Mouse (Mus musculus): ENCODE measurements around the gene Zfp97.
"Not testable (repeated sequence)": the region's sequence is repeated elsewhere in the genome, so short reads cannot be mapped to it uniquely, and the experiment has no call there.

Zfp97 gene

DNA sequence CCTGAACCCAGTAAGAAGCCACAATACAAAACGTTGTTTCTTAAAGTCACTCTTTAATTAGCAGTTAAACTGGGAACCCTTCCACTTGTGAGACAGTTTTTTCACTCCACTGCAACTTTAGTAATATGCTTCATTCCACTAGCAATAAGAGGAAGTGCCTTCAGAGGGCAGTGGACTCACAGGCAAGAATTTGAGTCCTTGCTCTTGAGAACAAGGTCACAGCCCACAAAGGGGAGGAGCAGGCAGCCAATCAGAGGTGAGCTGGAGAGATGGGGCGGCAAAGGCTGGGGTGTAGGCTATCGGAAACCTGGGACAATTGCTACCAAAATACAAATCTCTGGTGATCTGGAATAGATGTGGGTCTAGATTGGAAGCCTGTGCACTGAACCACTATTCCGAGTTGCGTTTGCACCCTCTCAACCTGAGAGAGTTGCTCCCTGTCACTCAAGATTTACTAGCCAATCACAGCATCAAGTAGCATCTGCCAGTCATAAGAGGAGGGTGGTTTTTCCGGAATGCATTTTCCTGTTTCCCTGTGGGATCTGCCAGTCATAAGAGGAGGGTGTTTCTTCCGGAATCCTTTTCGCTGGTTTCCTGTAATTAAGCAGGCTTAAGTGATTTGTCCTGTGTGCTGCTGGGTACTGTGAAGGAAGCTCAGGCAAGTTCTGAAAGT, at the start of gene Zfp97:
TSS of gene Zfp97 (plus strand) at position 586 of the 673 bp plus-strand sequence.
- DNase-seq = not testable (repeated sequence)

DNA sequence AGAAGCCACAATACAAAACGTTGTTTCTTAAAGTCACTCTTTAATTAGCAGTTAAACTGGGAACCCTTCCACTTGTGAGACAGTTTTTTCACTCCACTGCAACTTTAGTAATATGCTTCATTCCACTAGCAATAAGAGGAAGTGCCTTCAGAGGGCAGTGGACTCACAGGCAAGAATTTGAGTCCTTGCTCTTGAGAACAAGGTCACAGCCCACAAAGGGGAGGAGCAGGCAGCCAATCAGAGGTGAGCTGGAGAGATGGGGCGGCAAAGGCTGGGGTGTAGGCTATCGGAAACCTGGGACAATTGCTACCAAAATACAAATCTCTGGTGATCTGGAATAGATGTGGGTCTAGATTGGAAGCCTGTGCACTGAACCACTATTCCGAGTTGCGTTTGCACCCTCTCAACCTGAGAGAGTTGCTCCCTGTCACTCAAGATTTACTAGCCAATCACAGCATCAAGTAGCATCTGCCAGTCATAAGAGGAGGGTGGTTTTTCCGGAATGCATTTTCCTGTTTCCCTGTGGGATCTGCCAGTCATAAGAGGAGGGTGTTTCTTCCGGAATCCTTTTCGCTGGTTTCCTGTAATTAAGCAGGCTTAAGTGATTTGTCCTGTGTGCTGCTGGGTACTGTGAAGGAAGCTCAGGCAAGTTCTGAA, 57.7 kb downstream of the Zfp97 start:
- not testable (repeated sequence) for DNase-seq

DNA sequence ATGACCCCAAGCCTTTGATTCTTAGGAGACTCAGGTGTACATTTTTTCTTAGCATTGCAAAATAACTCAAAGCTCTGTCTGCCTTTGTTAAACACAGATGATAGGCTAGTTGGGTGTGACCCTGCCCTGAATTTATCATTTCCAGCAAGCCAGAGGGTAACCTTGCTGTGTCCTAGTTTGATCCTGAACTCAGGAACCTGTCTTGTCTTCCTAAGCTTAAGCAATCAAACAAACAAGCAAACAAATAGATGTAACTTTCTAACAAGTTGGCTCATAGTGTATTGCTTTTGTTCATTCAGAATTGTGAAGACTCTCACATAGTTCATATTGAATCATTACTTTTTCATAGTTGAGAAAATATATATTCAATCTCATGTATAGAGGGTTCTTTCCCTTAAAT, 73.5 kb downstream of the Zfp97 start:
- DNase-seq = not testable (repeated sequence)

DNA sequence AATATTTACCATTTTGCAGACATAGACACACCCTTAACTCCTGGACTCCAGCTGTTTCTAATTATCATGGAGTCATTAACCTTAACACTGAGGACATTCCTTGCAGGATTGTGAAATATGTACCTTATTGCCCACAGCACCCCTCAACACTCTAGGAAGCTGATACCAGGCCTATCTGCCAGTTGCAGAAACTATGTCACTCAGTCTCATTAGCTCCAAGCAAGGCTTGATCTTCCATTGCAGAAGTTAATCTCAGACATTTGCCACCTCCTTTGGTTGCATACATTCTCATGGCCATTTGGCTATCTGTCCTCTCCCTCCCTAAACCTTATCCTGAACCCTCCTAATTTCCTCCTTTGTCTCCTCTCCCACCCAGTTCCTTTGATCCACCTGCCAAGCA, 74.0 kb downstream of the Zfp97 start:
- no peak for DNase-seq

DNA sequence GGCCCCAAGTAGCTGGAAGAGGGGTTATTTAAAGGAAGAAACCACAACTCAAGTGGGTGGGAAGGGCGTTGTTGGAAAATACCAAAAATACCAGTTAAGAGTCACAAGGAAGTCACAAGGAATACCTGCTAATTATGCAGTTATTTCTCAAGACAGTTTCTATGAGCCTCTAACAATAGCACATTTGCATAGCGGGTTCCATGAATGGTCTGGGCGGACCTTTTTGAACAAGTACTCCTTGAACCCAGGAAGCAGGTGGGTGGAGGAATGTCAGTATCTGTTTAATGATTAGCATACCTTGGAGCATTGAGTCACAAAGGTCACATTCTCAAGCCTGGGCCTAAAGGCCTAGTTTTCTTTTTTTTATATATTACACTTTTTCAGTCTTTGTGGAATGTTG, 74.9 kb downstream of the Zfp97 start:
- not testable (repeated sequence) for DNase-seq

All from lung, postnatal 10 days (tissue).